Mouse (Mus musculus): ENCODE measurements around the gene Aebp2. TPM values are rescaled to one million over a fixed set of nuclear protein-coding genes. Genes with fewer than 3 reads are reported as not detected.
"Not testable (repeated sequence)": the region's sequence is repeated elsewhere in the genome, so short reads cannot be mapped to it uniquely, and the experiment has no call there.

Gene Aebp2
- total RNA-seq, 2 experiments from 2014 or later, result 67.1 to 67.2 TPM

GRCm38 (mm10) chr6:140662290-140662689, 39.8 kb downstream of the Aebp2 start:
- intact Hi-C loops (cut with DNase I), result no loop called here
- no peak overlapping the region for H3K27ac ChIP-seq
- no peak overlapping the region for H3K4me3 ChIP-seq
- no peak for DNase-seq (ENCODE audit: extremely low spot score in 1 of 2, low spot score in 2 of 2)
- TF ChIP-seq CTCF (IDR thresholded peaks at IDR 0.05), result no peak

GRCm38 (mm10) chr6:140662697-140663096, 40.2 kb downstream of the Aebp2 start:
- H3K4me3 ChIP-seq; DNase-seq (ENCODE audit: extremely low spot score in 1 of 2, low spot score in 2 of 2); intact Hi-C loops (cut with DNase I); H3K27ac ChIP-seq: not testable (repeated sequence)
- TF ChIP-seq CTCF (IDR thresholded peaks at IDR 0.05), result peak; percentile 18

GRCm38 (mm10) chr6:140664611-140665010, 42.1 kb downstream of the Aebp2 start:
- no peak for TF ChIP-seq CTCF (IDR thresholded peaks at IDR 0.05)
- DNase-seq (ENCODE audit: extremely low spot score in 1 of 2, low spot score in 2 of 2), result no peak
- Histone ChIP-seq H3K27ac (no peak overlapping the region), H3K4me3 (no peak overlapping the region)
- intact Hi-C loops (cut with DNase I), result no loop called here

GRCm38 (mm10) chr6:140666486-140667240, 44.2 kb downstream of the Aebp2 start:
- no peak for DNase-seq (ENCODE audit: extremely low spot score in 1 of 2, low spot score in 2 of 2)
- Histone ChIP-seq H3K27ac (no peak overlapping the region), H3K4me3 (no peak overlapping the region)
- intact Hi-C loops (cut with DNase I), result no loop called here
- TF ChIP-seq CTCF (IDR thresholded peaks at IDR 0.05), result no peak

DNA sequence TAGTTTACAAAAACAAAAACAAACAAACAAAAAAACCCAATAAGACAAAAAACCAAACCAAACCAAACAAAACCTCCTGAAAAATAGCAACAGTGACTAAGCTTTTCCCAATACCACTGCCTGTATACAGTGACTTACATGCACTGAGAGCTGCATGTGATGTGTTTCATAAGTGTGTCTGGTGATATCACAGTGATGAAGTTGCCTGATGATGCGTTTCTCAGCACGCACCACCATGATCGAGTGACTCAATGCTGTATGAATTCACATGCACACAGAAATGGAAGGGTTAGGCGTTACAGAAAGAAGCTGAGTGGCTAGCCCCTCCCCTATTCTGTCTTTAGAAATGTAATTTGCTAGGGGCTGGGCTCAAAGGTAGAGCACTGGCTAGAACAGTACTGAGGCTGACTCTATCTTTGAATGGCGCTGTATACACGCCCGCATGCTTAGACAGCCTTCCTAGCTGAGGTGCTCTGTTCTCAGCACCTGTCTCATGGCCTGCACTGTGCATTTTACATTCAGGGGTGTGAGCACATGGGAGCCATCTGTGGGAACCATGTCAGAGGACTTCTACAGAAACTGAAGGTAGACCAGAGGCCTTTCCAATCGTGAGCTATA, 44.9 kb downstream of the Aebp2 start:
- no peak for DNase-seq (ENCODE audit: extremely low spot score in 1 of 2, low spot score in 2 of 2)
- Histone ChIP-seq H3K27ac (no peak overlapping the region), H3K4me3 (no peak overlapping the region)
- TF ChIP-seq CTCF (IDR thresholded peaks at IDR 0.05), result no peak
- intact Hi-C loops (cut with DNase I), result no loop called here

- Histone ChIP-seq H3K4me3 (no peak overlapping the region), H3K27ac (no peak overlapping the region)
- no peak for DNase-seq (ENCODE audit: extremely low spot score in 1 of 2, low spot score in 2 of 2)
- no peak for TF ChIP-seq CTCF (IDR thresholded peaks at IDR 0.05)
- intact Hi-C loops (cut with DNase I), result no loop called here
Measured at GRCm38 (mm10) chr6:140674414-140674813, 52.0 kb downstream of the Aebp2 start.

- intact Hi-C loops (cut with DNase I), result no loop called here
- no peak for TF ChIP-seq CTCF (IDR thresholded peaks at IDR 0.05)
Measured at GRCm38 (mm10) chr6:140676094-140676493, 53.6 kb downstream of the Aebp2 start.

DNA sequence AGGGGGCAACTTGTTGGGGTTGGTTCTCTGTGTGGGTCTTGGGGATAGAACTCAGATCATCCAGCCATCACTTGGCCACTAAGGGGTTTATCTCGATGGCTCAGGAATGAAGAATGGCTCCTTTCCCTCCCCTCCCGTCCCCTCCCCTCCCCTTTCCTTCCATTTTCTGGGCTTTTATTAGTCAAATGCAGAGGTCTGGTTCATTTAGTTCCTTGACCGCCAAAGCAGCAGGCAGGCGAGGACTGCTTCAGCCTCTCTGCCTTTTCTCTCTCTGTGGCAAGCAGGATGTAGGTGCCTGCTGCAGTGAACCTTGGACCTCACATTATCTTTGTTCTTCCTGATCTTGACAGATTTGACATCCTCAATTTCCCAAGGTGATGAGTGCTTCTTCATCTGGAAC, 54.6 kb downstream of the Aebp2 start:
- no peak for DNase-seq (ENCODE audit: extremely low spot score in 1 of 2, low spot score in 2 of 2)
- TF ChIP-seq CTCF (IDR thresholded peaks at IDR 0.05), result no peak

More at GRCm38 (mm10) chr6:140676094-140676493, 53.6 kb downstream of the Aebp2 start:
- DNase-seq (ENCODE audit: extremely low spot score in 1 of 2, low spot score in 2 of 2), result no peak
- no peak overlapping the region for H3K4me3 ChIP-seq
- H3K27ac ChIP-seq, result no peak overlapping the region

DNA sequence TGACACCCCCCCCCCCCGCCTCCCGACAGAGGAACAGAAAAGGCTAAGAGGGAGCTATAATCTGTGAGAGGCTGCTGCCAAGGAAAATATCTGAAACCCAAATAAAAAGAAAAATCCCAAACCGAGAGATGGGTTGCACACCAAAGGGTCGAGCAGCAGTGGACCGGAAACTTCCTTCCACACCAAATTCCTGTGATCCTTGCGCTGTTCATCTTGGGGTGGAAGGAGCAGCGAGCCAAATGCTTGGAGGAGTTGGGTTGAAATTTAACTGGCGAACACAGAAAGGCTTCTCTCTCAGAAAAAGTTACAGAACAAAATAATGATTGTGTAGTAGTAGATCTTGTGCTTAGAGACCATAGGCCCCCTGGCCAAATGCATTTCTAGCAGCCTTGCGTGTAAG, 55.5 kb downstream of the Aebp2 start:
- no peak overlapping the region for H3K27ac ChIP-seq
- intact Hi-C loops (cut with DNase I), result no loop called here
- no peak for TF ChIP-seq CTCF (IDR thresholded peaks at IDR 0.05)
- DNase-seq (ENCODE audit: extremely low spot score in 1 of 2, low spot score in 2 of 2), result no peak
- no peak overlapping the region for H3K4me3 ChIP-seq

More for the DNA sequence above, 54.6 kb downstream of the Aebp2 start:
- no peak overlapping the region for H3K4me3 ChIP-seq
- no peak overlapping the region for H3K27ac ChIP-seq
- intact Hi-C loops (cut with DNase I), result no loop called here

GRCm38 (mm10) chr6:140678658-140679271, 56.3 kb downstream of the Aebp2 start:
- TF ChIP-seq CTCF (IDR thresholded peaks at IDR 0.05), result no peak
- intact Hi-C loops (cut with DNase I), result no loop called here
- no peak overlapping the region for H3K27ac ChIP-seq
- H3K4me3 ChIP-seq, result no peak overlapping the region
- DNase-seq (ENCODE audit: extremely low spot score in 1 of 2, low spot score in 2 of 2), result peak; percentile 38

- Histone ChIP-seq H3K4me3 (no peak overlapping the region), H3K27ac (no peak overlapping the region)
- TF ChIP-seq CTCF (IDR thresholded peaks at IDR 0.05), result no peak
- intact Hi-C loops (cut with DNase I), result no loop called here
- no peak for DNase-seq (ENCODE audit: extremely low spot score in 1 of 2, low spot score in 2 of 2)
Measured at GRCm38 (mm10) chr6:140680713-140681112, 58.2 kb downstream of the Aebp2 start.

- no peak overlapping the region for H3K4me3 ChIP-seq
- intact Hi-C loops (cut with DNase I), result no loop called here
- H3K27ac ChIP-seq, result no peak overlapping the region
- DNase-seq (ENCODE audit: extremely low spot score in 1 of 2, low spot score in 2 of 2), result no peak
- no peak for TF ChIP-seq CTCF (IDR thresholded peaks at IDR 0.05)
Measured at GRCm38 (mm10) chr6:140682829-140683228, 60.4 kb downstream of the Aebp2 start.

Data from left cerebral cortex, adult 2 months (tissue).